Mouse (Mus musculus): ENCODE measurements around the gene Atg4a-ps. TPM values are rescaled to one million over a fixed set of nuclear protein-coding genes. Genes with fewer than 3 reads are reported as not detected.
A peak's percentile ranks its signal among the peaks of the same experiment; 100 is the strongest.

Atg4a-ps gene
- total RNA-seq, 2 experiments from 2014 or later: 0.13 to 0.92 TPM

- ATAC-seq (ENCODE audit: poor library complexity, severe bottlenecking): no peak
Measured at GRCm38 (mm10) chr3:103633124-103633523, 12.7 kb downstream of the Atg4a-ps start.

DNA sequence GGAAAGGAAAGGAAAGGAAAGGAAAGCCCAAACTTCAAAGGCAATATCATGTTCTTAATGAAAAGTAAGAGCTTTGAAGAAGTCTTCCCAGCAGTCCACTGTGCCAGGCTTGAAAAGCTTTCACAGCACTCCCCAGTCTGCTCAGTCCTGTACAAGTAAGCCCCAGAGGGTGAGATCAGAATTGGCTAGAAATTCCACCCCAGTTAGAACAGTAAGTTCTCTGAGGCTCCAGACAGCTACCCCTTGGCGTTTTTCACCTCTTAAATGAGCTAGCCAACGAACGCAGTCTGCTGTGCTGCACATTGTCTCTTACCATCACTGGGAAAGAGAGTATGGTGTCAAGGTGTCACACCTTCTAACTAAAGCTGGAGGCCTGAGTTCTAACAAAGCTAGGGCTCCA is 18.2 kb downstream of the Atg4a-ps start:
- ATAC-seq (ENCODE audit: poor library complexity, severe bottlenecking): no peak

GRCm38 (mm10) chr3:103626481-103626880 is 19.4 kb downstream of the Atg4a-ps start:
- no peak for ATAC-seq (ENCODE audit: poor library complexity, severe bottlenecking)

GRCm38 (mm10) chr3:103625169-103625568 is 20.7 kb downstream of the Atg4a-ps start:
- no peak for ATAC-seq (ENCODE audit: poor library complexity, severe bottlenecking)

- ATAC-seq (ENCODE audit: poor library complexity, severe bottlenecking): no peak
Measured at GRCm38 (mm10) chr3:103624591-103625051, 21.2 kb downstream of the Atg4a-ps start.

- ATAC-seq (ENCODE audit: poor library complexity, severe bottlenecking): no peak
Measured at GRCm38 (mm10) chr3:103623893-103624470, 21.9 kb downstream of the Atg4a-ps start.

DNA sequence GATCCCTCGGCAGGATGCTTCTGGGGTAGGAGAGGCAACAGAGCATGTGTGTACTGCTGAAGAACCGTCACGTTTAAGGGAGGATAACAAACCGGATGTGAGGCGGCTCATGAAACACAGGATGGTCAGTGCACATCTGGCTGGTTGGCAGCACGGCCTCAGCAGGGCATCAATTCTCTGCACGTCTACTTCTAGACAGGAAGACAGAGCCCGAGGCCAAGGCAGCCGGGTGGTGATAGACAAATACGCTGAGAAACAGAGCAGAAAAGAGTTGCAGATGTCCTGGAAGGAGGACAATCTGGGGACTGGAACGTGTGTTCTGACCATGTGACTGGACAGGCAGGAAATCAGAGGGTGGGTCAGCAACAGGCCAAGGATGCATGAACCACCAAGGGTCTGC is 25.8 kb downstream of the Atg4a-ps start:
- no peak for ATAC-seq (ENCODE audit: poor library complexity, severe bottlenecking)

GRCm38 (mm10) chr3:103616981-103617380 is 28.9 kb downstream of the Atg4a-ps start:
- ATAC-seq (ENCODE audit: poor library complexity, severe bottlenecking): no peak

DNA sequence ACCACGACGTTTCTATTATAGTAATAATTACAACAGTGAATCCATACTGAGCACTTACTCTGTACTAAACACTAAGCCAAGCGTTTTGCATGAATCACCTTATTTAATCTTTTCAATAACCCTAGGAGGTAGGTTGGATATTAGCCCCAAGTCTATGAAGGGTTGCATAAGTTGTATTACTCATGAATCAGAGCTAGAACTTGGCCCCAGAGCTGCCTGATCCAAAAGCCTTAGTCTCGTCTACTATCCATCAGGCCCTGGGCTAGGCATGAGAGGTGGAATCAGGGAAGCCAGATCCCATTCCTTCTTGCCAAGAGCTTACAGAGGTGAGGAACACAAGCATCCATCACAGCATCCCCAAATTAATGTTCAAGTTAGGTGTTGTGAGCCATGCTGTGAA is 30.2 kb downstream of the Atg4a-ps start:
- ATAC-seq (ENCODE audit: poor library complexity, severe bottlenecking): no peak

GRCm38 (mm10) chr3:103612636-103613355 is 33.1 kb downstream of the Atg4a-ps start:
- no peak for ATAC-seq (ENCODE audit: poor library complexity, severe bottlenecking)

DNA sequence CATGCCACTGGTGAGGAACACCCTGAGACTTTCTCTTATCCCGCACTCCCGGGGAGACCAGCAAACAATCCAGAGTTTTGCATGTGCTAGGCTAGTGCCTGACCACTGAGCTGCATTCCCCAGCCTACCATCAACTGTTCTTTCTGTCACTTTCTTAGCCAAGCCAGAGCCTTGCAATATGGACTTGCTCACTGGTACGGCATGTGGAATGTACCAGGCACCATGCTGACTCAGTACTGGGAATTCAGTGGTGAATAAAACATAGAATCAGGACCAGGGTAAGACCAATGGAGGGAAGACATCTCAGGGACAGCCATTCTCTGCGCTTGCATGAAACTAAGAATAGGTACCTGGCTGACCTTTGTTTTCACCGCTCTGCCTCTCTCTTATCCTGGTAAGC is 35.6 kb downstream of the Atg4a-ps start:
- no peak for ATAC-seq (ENCODE audit: poor library complexity, severe bottlenecking)

DNA sequence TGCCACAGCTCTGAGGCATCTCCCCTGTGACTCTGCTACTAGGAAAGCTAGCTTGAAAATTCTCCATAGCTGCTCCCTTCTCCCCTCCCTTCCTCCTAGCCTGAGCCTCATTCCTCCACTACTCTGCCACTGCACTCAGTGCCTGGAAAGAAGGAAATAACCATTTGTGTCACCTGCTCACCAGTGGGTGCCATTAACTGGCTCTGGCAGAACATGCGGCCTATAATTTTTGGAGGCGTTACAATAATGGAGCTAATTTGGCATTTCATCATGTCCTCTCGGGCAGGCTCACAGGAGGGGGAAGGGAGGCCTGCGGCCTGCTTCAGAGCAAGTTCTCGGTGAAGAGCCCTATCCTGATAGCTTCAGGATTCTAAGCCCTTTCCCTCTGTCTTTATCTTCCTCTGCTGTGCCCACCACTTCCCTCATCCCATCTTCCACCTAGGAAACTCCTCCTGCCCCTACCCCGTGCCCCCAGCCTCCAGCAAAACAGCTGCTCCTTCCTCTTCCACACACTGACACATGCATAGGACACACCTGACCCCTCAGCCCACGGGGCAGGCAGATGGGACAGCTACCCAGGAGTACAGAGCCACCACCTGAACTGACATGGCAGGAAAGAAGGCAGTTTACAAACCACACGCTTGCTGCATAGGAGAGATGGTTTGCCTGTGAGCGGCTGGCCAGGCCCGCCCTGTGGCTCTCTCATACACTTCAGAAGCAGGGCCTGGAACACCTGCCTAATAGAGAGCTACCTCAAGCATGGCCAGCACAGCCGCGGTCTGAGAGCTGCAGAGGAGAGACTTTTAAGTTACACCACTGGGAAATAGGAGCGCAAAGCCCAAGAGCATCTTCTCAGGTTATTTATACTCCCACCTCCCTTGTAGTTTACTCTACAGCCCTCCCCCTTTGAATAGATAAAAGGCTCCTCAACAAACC is 38.9 kb downstream of the Atg4a-ps start:
- no peak for ATAC-seq (ENCODE audit: poor library complexity, severe bottlenecking)

GRCm38 (mm10) chr3:103606045-103606597 is 39.7 kb downstream of the Atg4a-ps start:
- ATAC-seq (ENCODE audit: poor library complexity, severe bottlenecking): no peak

DNA sequence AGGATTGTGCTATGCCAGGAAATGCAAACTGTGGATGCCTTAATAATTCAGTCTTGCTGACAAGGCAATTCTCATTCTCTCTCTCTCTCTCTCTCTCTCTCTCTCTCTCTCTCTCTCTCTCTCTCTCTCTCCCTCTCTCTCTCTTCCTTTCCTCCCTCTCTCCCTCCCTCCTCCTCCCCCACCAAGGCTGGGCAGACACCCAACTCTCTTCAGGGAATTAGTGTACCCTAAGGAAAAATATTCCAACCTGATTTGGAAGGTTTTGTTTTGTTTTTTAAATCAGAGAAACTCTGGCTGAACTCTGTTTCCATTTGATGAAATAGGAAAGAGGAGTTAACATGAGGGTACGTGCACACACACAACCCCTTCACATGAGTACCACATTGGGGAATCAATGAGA is 44.3 kb downstream of the Atg4a-ps start:
- ATAC-seq (ENCODE audit: poor library complexity, severe bottlenecking): no peak

DNA sequence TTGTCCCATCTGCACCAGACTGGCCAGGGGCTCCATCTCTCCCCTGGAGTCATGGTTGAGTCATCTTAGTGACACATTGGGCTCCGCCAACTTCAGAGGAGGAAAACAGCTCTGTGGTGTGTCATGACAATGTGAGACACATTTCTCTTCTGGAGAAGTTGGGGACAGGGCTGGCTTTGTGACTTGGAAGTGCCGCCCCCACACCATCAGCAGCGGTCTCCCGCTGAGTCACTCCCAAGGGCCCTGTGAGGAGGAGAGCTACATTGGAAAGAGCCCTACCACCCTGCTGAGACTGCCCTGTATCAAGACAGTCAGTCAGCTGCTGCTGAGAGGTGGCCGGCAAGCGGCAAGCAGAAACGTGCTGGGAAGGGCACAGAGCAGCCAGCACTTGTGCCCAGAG is 44.9 kb downstream of the Atg4a-ps start:
- ATAC-seq (ENCODE audit: poor library complexity, severe bottlenecking): no peak

GRCm38 (mm10) chr3:103597586-103597985 is 48.3 kb downstream of the Atg4a-ps start:
- peak; percentile 81 for ATAC-seq (ENCODE audit: poor library complexity, severe bottlenecking)

GRCm38 (mm10) chr3:103595271-103595810 is 50.5 kb downstream of the Atg4a-ps start:
- ATAC-seq (ENCODE audit: poor library complexity, severe bottlenecking): no peak

Measured in megakaryocyte, adult 5-6 weeks (primary cell).